Mouse (Mus musculus) olfactory bulb, adult 2 months (tissue): ENCODE data around the gene Armc3.

ENCODE experiments used
- CTCF ChIP-seq: fragments of 200-500 bp; IDR thresholded peaks from 2 replicates; pipeline ENCODE4 v1.5.1; 2012; ENCODE audit warnings: low read depth, mild to moderate bottlenecking, low read length, moderate library complexity; ENCODE audit not compliant: insufficient read depth
- POLR2A ChIP-seq: fragments of 200-500 bp; IDR thresholded peaks from 2 replicates; pipeline ENCODE4 v1.6.1; 2012; ENCODE audit warnings: mild to moderate bottlenecking, low read depth, low read length, moderate library complexity; ENCODE audit not compliant: insufficient read depth

DNA sequence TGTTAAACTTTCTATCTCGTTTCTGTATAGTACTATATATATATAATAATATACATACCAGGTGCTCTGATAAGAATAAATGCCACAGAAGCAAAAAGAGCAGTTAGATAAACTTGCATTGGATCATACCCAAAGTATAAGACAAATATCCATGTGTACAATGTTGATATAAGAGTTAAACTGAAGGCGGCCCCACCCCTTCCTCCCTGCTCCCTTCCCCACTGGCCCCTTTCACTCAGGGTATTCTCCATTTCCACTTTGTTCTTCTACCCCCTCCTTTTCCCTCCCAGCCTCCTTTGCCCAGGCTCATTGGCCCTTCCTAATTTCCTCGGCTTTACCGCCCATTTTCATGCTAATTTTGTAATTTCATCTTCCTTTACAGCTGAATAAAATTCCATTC is 36.5 kb downstream of the Armc3 start:
- TF ChIP-seq CTCF = no peak
- no peak for TF ChIP-seq POLR2A
